Mouse (Mus musculus): ENCODE data around the gene Gsg1l2. TPM values are rescaled to one million over a fixed set of nuclear protein-coding genes. Genes with fewer than 3 reads are reported as not detected.

Gene Gsg1l2
- polyA plus RNA-seq, 1 experiment from 2014 or later = not detected

- WGBS = 52% methylated on average over 12 of the region's 12 CpGs
- Histone ChIP-seq H3K27me3 (no peaks in the 10 kb centered on the region), H3K27ac (no peak overlapping the region), H3K4me2 (no peak overlapping the region), H3K4me1 (replicated peaks) (no peaks in the 10 kb centered on the region), H3K9me3 (no peaks in the 10 kb centered on the region), H3K9ac (no peak overlapping the region), H3K4me3 (no peak overlapping the region), H3K36me3 (no peaks in the 10 kb centered on the region)
- ATAC-seq (ENCODE audit: low FRiP score) = no peak
Observed at GRCm38 (mm10) chr11:67828360-67829059, 54.1 kb downstream of the Gsg1l2 start.

- H3K4me3 ChIP-seq = no peak overlapping the region
- ATAC-seq (ENCODE audit: low FRiP score) = no peak
- WGBS = 92% methylated on average over 6 of the region's 6 CpGs
Observed at GRCm38 (mm10) chr11:67829530-67829929, 55.1 kb downstream of the Gsg1l2 start.

GRCm38 (mm10) chr11:67831820-67832219 lies 57.4 kb downstream of the Gsg1l2 start:
- ATAC-seq (ENCODE audit: low FRiP score) = no peak
- Histone ChIP-seq H3K27ac (no peak overlapping the region), H3K4me2 (no peak overlapping the region), H3K9me3 (no peaks in the 10 kb centered on the region), H3K9ac (no peak overlapping the region), H3K4me3 (no peak overlapping the region), H3K4me1 (replicated peaks) (no peaks in the 10 kb centered on the region), H3K27me3 (no peaks in the 10 kb centered on the region), H3K36me3 (no peaks in the 10 kb centered on the region)
- 76% methylated on average over 5 of the region's 5 CpGs for WGBS

More at GRCm38 (mm10) chr11:67829530-67829929, 55.1 kb downstream of the Gsg1l2 start:
- H3K9me3 ChIP-seq = no peaks in the 10 kb centered on the region
- H3K4me2 ChIP-seq = no peak overlapping the region
- no peaks in the 10 kb centered on the region for H3K36me3 ChIP-seq
- H3K4me1 ChIP-seq (replicated peaks) = no peaks in the 10 kb centered on the region
- H3K27me3 ChIP-seq = no peaks in the 10 kb centered on the region
- H3K9ac ChIP-seq = no peak overlapping the region
- H3K27ac ChIP-seq = no peak overlapping the region

GRCm38 (mm10) chr11:67835408-67836078 lies 61.1 kb downstream of the Gsg1l2 start:
- no peaks in the 10 kb centered on the region for H3K36me3 ChIP-seq
- no peaks in the 10 kb centered on the region for H3K9me3 ChIP-seq
- H3K9ac ChIP-seq = no peak overlapping the region
- no peak overlapping the region for H3K27ac ChIP-seq
- 93% methylated on average over 10 of the region's 10 CpGs for WGBS
- H3K4me2 ChIP-seq = no peak overlapping the region
- ATAC-seq (ENCODE audit: low FRiP score) = no peak
- no peaks in the 10 kb centered on the region for H3K27me3 ChIP-seq
- no peak overlapping the region for H3K4me3 ChIP-seq
- H3K4me1 ChIP-seq (replicated peaks) = no peaks in the 10 kb centered on the region

Other genes starting within 250 kb of the Gsg1l2 start
- not detected in 2 replicates for gene Rcvrn, start 79.3 kb upstream of the Gsg1l2 start, polyA plus RNA-seq (2015; fragmentation: Nextera tagmentation; extraction: Ambion mirVana)
- gene Glp2r, start 3.5 kb upstream of the Gsg1l2 start, polyA plus RNA-seq (2015; fragmentation: Nextera tagmentation; extraction: Ambion mirVana) = not detected in 2 replicates
- not detected in 2 replicates for gene Dhrs7c, start 23.6 kb downstream of the Gsg1l2 start, polyA plus RNA-seq (2015; fragmentation: Nextera tagmentation; extraction: Ambion mirVana)
- gene Usp43, start 147.5 kb downstream of the Gsg1l2 start, polyA plus RNA-seq (2015; fragmentation: Nextera tagmentation; extraction: Ambion mirVana) = 0.38 and 0.53 TPM in 2 replicates
- 4.0 and 6.7 TPM in 2 replicates for gene Cfap52, start 191.0 kb downstream of the Gsg1l2 start, polyA plus RNA-seq (2015; fragmentation: Nextera tagmentation; extraction: Ambion mirVana)
- gene Stx8, start 191.6 kb downstream of the Gsg1l2 start, polyA plus RNA-seq (2015; fragmentation: Nextera tagmentation; extraction: Ambion mirVana) = 71.5 and 74.1 TPM in 2 replicates

Measured in hindbrain, embryonic 13.5 days (tissue).